ENCODE assay signal across 8 mouse cellular contexts in genomic region chr8:84823653-84824052, GRCm38 (mm10). TPM values are rescaled to one million over a fixed set of nuclear protein-coding genes. Genes with fewer than 3 reads are reported as not detected.
DNase-seq lines count a peak whose midpoint lies in the region; ATAC-seq and TF ChIP-seq lines count a peak whose summit lies in the region.

No protein-coding gene starts in this region.

- 1% methylated on average over 18 of the region's 18 CpGs for WGBS in heart, postnatal 0 days

- no peak overlapping the region for H3K4me2 ChIP-seq in heart, postnatal 0 days (ENCODE audit: low read depth, low read length)

- no peaks in the 10 kb centered on the region for H3K36me3 ChIP-seq in heart, postnatal 0 days (replicated peaks; ENCODE audit: control insufficient read depth, insufficient read depth, low read length)

- H3K4me1 ChIP-seq in heart, postnatal 0 days (ENCODE audit: control insufficient read depth, insufficient read depth): no peaks in the 10 kb centered on the region

- no peak overlapping the region for H3K9ac ChIP-seq in heart, postnatal 0 days (replicated peaks; ENCODE audit: low read depth, low read length)

- peak; percentile 79 for ATAC-seq in heart, postnatal 0 days (ENCODE audit: insufficient read depth, low read depth)

- TF ChIP-seq EP300 in heart, postnatal 0 days (IDR thresholded peaks at IDR 0.05; ENCODE audit: low read depth): no peak

- DNase-seq in gastrocnemius, adult 2 months: peak; percentile 73
- no peak for DNase-seq in gastrocnemius, postnatal 36 days
- DNase-seq in R1 (ENCODE audit: low read depth, low spot score): peak; percentile 85
- peak; percentile 88 for DNase-seq in embryo, embryonic 11 days
- peak; percentile 61 for DNase-seq in heart, postnatal 0 days (ENCODE audit: low spot score)
- DNase-seq in left cerebral cortex, postnatal 4 days: peak; percentile 73
- DNase-seq in mesoderm, embryonic 11.5 days (ENCODE audit: low read depth, low spot score): peak; percentile 80
- DNase-seq in spleen, postnatal 4 days (ENCODE audit: low spot score in 2 of 2): peak; percentile 62 to 85

- no peaks in the 10 kb centered on the region for H3K27me3 ChIP-seq in heart, postnatal 0 days (ENCODE audit: control insufficient read depth, insufficient read depth, low read length)

- intact Hi-C loops in gastrocnemius, adult 2 months (cut with DNase I): no loop called here
- intact Hi-C loops in gastrocnemius, postnatal 36 days (cut with DNase I): loop anchor here (10.0 kb wide), 1 partner anchor 469 kb away; no protein-coding TSS in a partner anchor
- intact Hi-C loops in left cerebral cortex, postnatal 4 days (cut with DNase I): no loop called here

- no peaks in the 10 kb centered on the region for H3K9me3 ChIP-seq in heart, postnatal 0 days (replicated peaks; ENCODE audit: control insufficient read depth, low read length)

- peak; percentile 81 for TF ChIP-seq CTCF in gastrocnemius, adult 2 months (IDR thresholded peaks at IDR 0.05)
- TF ChIP-seq CTCF in heart, postnatal 0 days (IDR thresholded peaks at IDR 0.05; ENCODE audit: low read depth): peak; percentile 81

- no peak overlapping the region for H3K4me3 ChIP-seq in gastrocnemius, adult 2 months
- no peak overlapping the region for H3K4me3 ChIP-seq in heart, postnatal 0 days (ENCODE audit: low read depth, low read length)

- H3K27ac ChIP-seq in gastrocnemius, adult 2 months: no peak overlapping the region
- no peak overlapping the region for H3K27ac ChIP-seq in heart, postnatal 0 days (ENCODE audit: low read depth)

RNA-seq across cellular contexts. Expression of gene Dand5, which starts 1.0 kb away (rescaled TPM):
- 10 to 100 TPM; 10.2 to 14.3 TPM for total RNA-seq in gastrocnemius, adult 2 months (2021)
- total RNA-seq in gastrocnemius, postnatal 36 days (2021): 1 to 10 TPM; 8.3 to 9.9 TPM
- total RNA-seq in heart, postnatal 0 days (2014; rRNA removed; ENCODE audit: low replicate concordance): 2.1 and 15.4 TPM in 2 replicates
- 6.2 and 8.0 TPM in 2 replicates for polyA plus RNA-seq in heart, postnatal 0 days (2015; fragmentation: Nextera tagmentation; extraction: Ambion mirVana)
- 1 to 10 TPM; 4.9 to 5.5 TPM for total RNA-seq in left cerebral cortex, postnatal 4 days (2021)

RNA-seq across cellular contexts. Expression of gene Gadd45gip1, which starts 7.7 kb away (rescaled TPM):
- total RNA-seq in gastrocnemius, adult 2 months (2021): 10 to 100 TPM; 16.2 to 30.4 TPM
- 10 to 100 TPM; 17.7 to 23.0 TPM for total RNA-seq in gastrocnemius, postnatal 36 days (2021)
- 47.1 and 49.8 TPM in 2 replicates for total RNA-seq in heart, postnatal 0 days (2014; rRNA removed; ENCODE audit: low replicate concordance)
- 48.1 and 50.0 TPM in 2 replicates for polyA plus RNA-seq in heart, postnatal 0 days (2015; fragmentation: Nextera tagmentation; extraction: Ambion mirVana)
- 10 to 100 TPM; 18.4 to 18.9 TPM for total RNA-seq in left cerebral cortex, postnatal 4 days (2021)

RNA-seq across cellular contexts. Expression of gene Rad23a, which starts 16.8 kb away (rescaled TPM):
- 100 to 1,000 TPM; 159 to 172 TPM for total RNA-seq in gastrocnemius, adult 2 months (2021)
- 100 to 1,000 TPM; 136 to 151 TPM for total RNA-seq in gastrocnemius, postnatal 36 days (2021)
- 89.2 and 126 TPM in 2 replicates for total RNA-seq in heart, postnatal 0 days (2014; rRNA removed; ENCODE audit: low replicate concordance)
- polyA plus RNA-seq in heart, postnatal 0 days (2015; fragmentation: Nextera tagmentation; extraction: Ambion mirVana): 111 and 125 TPM in 2 replicates
- total RNA-seq in left cerebral cortex, postnatal 4 days (2021): 10 to 100 TPM; 44.1 to 49.7 TPM

RNA-seq across cellular contexts. Expression of gene Calr, which starts 23.1 kb away (rescaled TPM):
- total RNA-seq in gastrocnemius, adult 2 months (2021): 100 to 1,000 TPM; 149 to 205 TPM
- 100 to 1,000 TPM; 153 to 159 TPM for total RNA-seq in gastrocnemius, postnatal 36 days (2021)
- 211 and 235 TPM in 2 replicates for total RNA-seq in heart, postnatal 0 days (2014; rRNA removed; ENCODE audit: low replicate concordance)
- 201 and 266 TPM in 2 replicates for polyA plus RNA-seq in heart, postnatal 0 days (2015; fragmentation: Nextera tagmentation; extraction: Ambion mirVana)
- 100 to 1,000 TPM; 528 to 548 TPM for total RNA-seq in left cerebral cortex, postnatal 4 days (2021)

RNA-seq across cellular contexts. Expression of gene Nfix, which starts 23.5 kb away (rescaled TPM):
- 100 to 1,000 TPM; 465 to 558 TPM for total RNA-seq in gastrocnemius, adult 2 months (2021)
- total RNA-seq in gastrocnemius, postnatal 36 days (2021): 100 to 1,000 TPM; 433 to 510 TPM
- 41.9 and 48.5 TPM in 2 replicates for total RNA-seq in heart, postnatal 0 days (2014; rRNA removed; ENCODE audit: low replicate concordance)
- 18.2 TPM in 2 replicates for polyA plus RNA-seq in heart, postnatal 0 days (2015; fragmentation: Nextera tagmentation; extraction: Ambion mirVana)
- 100 to 1,000 TPM; 674 to 782 TPM for total RNA-seq in left cerebral cortex, postnatal 4 days (2021)

Comparison
In these comparisons a context has a peak if more than half of its experiments do, and no peak if none do; other contexts are left out.
1. DNase-seq: peak in gastrocnemius, adult 2 months (single experiment), R1 (single experiment), embryo, embryonic 11 days (single experiment), heart, postnatal 0 days (single experiment), left cerebral cortex, postnatal 4 days (single experiment), mesoderm, embryonic 11.5 days (single experiment) and spleen, postnatal 4 days (2 of 2); none in gastrocnemius, postnatal 36 days (0 of 2).